In the genomic region with DNA sequence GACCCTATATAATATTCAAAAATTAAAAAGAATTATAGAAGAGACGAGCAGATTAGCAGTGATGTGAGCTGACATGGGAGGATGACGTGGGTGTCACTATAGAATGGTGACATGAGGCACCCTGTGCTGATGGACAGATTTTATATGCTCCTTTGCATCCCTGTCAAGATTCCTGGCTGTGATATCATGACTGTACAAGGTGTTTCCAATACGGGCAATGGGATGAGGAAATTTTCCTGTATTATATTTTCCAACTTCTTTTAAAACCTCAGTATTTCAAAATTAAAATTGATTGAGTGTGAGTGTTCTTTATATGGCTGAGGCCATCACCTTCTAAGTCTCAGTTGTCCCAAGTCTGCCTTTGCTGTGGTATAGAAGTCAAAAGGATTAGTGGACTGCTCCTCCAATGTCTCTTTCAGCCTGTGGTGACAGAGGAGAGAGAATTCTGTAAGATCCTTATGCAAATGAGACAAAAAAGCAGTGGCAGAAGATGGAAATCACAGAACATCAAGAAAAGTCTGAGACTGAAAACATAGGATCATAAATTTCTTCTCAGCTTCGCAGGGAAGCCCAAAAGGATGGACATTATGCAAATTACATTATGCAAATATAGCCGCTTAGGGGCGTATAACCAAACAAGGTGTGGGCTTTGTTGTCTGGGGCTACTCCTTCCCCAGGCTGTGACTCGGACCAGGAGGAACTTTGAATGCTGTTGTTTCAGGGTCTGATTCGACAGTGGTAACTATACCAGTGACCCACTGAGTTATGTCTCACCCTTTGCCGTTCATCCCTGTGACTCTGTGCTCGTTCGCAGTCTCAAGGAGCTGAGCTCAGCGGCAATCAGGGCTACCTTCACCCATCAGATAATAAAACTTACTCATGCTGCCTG, we compare ENCODE assay signal across 9 mouse cellular contexts.
DNase-seq lines count a peak whose midpoint lies in the region; ATAC-seq and TF ChIP-seq lines count a peak whose summit lies in the region.
"Had no signal": no experiment of that assay in that cellular context is flagged by ENCODE, and none has a peak within 500 bp of the region (broad histone marks: within the 10 kb centered on the region; RNA-seq: fewer than 3 reads in every experiment).

No protein-coding gene starts in this region.

- H3K9ac ChIP-seq in kidney, postnatal 0 days (ENCODE audit: low read depth, low read length): no peak overlapping the region
- H3K9ac ChIP-seq in intestine, embryonic 16.5 days (ENCODE audit: low read depth, low read length): peak overlapping the region; percentile 11; the same call in 1 of the 2 replicates
- H3K9ac ChIP-seq in neural tube, embryonic 14.5 days (replicated peaks; ENCODE audit: low read depth, low read length): no peak overlapping the region

- no peaks in the 10 kb centered on the region for H3K27me3 ChIP-seq in kidney, postnatal 0 days (ENCODE audit: insufficient read depth, low read length)
- no peaks in the 10 kb centered on the region for H3K27me3 ChIP-seq in hindbrain, embryonic 10.5 days (ENCODE audit: insufficient read depth, poor library complexity, severe bottlenecking)
- H3K27me3 ChIP-seq in intestine, embryonic 16.5 days (replicated peaks; ENCODE audit: control insufficient read depth, insufficient read depth, low read length): no peaks in the 10 kb centered on the region
- H3K27me3 ChIP-seq in neural tube, embryonic 14.5 days (ENCODE audit: control insufficient read depth, insufficient read depth, low read length): no peaks in the 10 kb centered on the region
- H3K27me3 ChIP-seq: Patski had no signal

- H3K4me3 ChIP-seq in kidney, postnatal 0 days (replicated peaks; ENCODE audit: low read depth, low read length): peak overlapping the region; percentile 26
- no peak overlapping the region for H3K4me3 ChIP-seq in hindbrain, embryonic 10.5 days
- H3K4me3 ChIP-seq in intestine, embryonic 16.5 days (ENCODE audit: low read length): peak overlapping the region; percentile 34
- no peak overlapping the region for H3K4me3 ChIP-seq in neural tube, embryonic 14.5 days (ENCODE audit: low read depth, low read length)

- H3K9me3 ChIP-seq in kidney, postnatal 0 days (replicated peaks; ENCODE audit: low read length): no peaks in the 10 kb centered on the region
- H3K9me3 ChIP-seq in hindbrain, embryonic 10.5 days: no peaks in the 10 kb centered on the region
- no peaks in the 10 kb centered on the region for H3K9me3 ChIP-seq in intestine, embryonic 16.5 days (ENCODE audit: control insufficient read depth, low read length)
- H3K9me3 ChIP-seq in neural tube, embryonic 14.5 days (ENCODE audit: control insufficient read depth, low read length): no peaks in the 10 kb centered on the region

- peak; percentile 3 for DNase-seq in kidney, postnatal 0 days (ENCODE audit: low spot score)
- no peak for DNase-seq in kidney, adult 8-10 months
- DNase-seq in hindbrain, embryonic 10.5 days (ENCODE audit: low spot score): no peak
- DNase-seq in testis, postnatal 14 days (ENCODE audit: low spot score): no peak
- DNase-seq in right cerebral cortex, postnatal 4 days: no peak
- DNase-seq: lung, adult 2 months had no signal

- 35% methylated on average over 12 of the region's 12 CpGs for WGBS in kidney, postnatal 0 days
- 63% methylated on average over 12 of the region's 12 CpGs for WGBS in hindbrain, embryonic 10.5 days
- 40% methylated on average over 12 of the region's 12 CpGs for WGBS in intestine, embryonic 16.5 days
- WGBS in neural tube, embryonic 14.5 days: 27% methylated on average over 12 of the region's 12 CpGs

- no peaks in the 10 kb centered on the region for H3K4me1 ChIP-seq in kidney, postnatal 0 days (replicated peaks; ENCODE audit: insufficient read depth, low read length)
- H3K4me1 ChIP-seq in hindbrain, embryonic 10.5 days (replicated peaks): peaks cover 36% of the 10 kb centered on the region
- peaks cover 6% of the 10 kb centered on the region; the same call in 1 of the 2 replicates for H3K4me1 ChIP-seq in intestine, embryonic 16.5 days (ENCODE audit: control insufficient read depth, insufficient read depth, low read length)
- H3K4me1 ChIP-seq in neural tube, embryonic 14.5 days (ENCODE audit: control insufficient read depth, insufficient read depth, low read length): peaks cover 10% of the 10 kb centered on the region

- no peaks in the 10 kb centered on the region for H3K36me3 ChIP-seq in kidney, postnatal 0 days (ENCODE audit: insufficient read depth, low read length)
- H3K36me3 ChIP-seq in hindbrain, embryonic 10.5 days: no peaks in the 10 kb centered on the region
- H3K36me3 ChIP-seq in intestine, embryonic 16.5 days (ENCODE audit: control insufficient read depth, insufficient read depth, low read length): no peaks in the 10 kb centered on the region
- no peaks in the 10 kb centered on the region for H3K36me3 ChIP-seq in neural tube, embryonic 14.5 days (ENCODE audit: control insufficient read depth, insufficient read depth, low read length)

- 0 out of 2 replicates have a peak, but pooled peaks have one; percentile 21 for ATAC-seq in kidney, postnatal 0 days (replicated peaks; ENCODE audit: low FRiP score, low read depth)
- ATAC-seq in intestine, embryonic 16.5 days: peak; percentile 69; the same call in 1 of the 2 replicates
- peak; percentile 47; the same call in 1 of the 2 replicates for ATAC-seq in neural tube, embryonic 14.5 days (ENCODE audit: low read depth)
- ATAC-seq: Patski had no signal

- no peak overlapping the region for H3K27ac ChIP-seq in kidney, postnatal 0 days
- H3K27ac ChIP-seq in hindbrain, embryonic 10.5 days: peak overlapping the region; percentile 74
- peak overlapping the region; percentile 23; the same call in 1 of the 2 replicates for H3K27ac ChIP-seq in intestine, embryonic 16.5 days (ENCODE audit: low read length)
- H3K27ac ChIP-seq in neural tube, embryonic 14.5 days (ENCODE audit: low read depth, low read length): peak overlapping the region; percentile 70

- no peak for TF ChIP-seq CTCF in kidney, postnatal 0 days (IDR thresholded peaks at IDR 0.05; ENCODE audit: low read depth)

- H3K4me2 ChIP-seq in kidney, postnatal 0 days (ENCODE audit: low read length): peak overlapping the region; percentile 58
- peak overlapping the region; percentile 42 for H3K4me2 ChIP-seq in intestine, embryonic 16.5 days (ENCODE audit: low read depth, low read length)
- H3K4me2 ChIP-seq in neural tube, embryonic 14.5 days (ENCODE audit: low read depth, low read length): peak overlapping the region; percentile 30

Comparison
In these comparisons a context has a peak if more than half of its experiments do, and no peak if none do; other contexts are left out.
1. H3K4me3 ChIP-seq: peak in kidney, postnatal 0 days (single experiment) and intestine, embryonic 16.5 days (single experiment); none in hindbrain, embryonic 10.5 days (single experiment) and neural tube, embryonic 14.5 days (single experiment).
2. Peak in every context shown above with its lines, with median percentiles within 50 percentile points of each other: ATAC-seq and H3K4me2 ChIP-seq.